Mouse (Mus musculus) thymus, postnatal 0 days (tissue): ENCODE results near the gene Syt6. TPM values are rescaled to one million over a fixed set of nuclear protein-coding genes. Genes with fewer than 3 reads are reported as not detected.
"Not testable (repeated sequence)": the region's sequence is repeated elsewhere in the genome, so short reads cannot be mapped to it uniquely, and the experiment has no call there.

ENCODE experiments used
- DNase-seq: peaks from one replicate; pipeline ENCODE4 v3.0.0-alpha.2; 2015; ENCODE audit warnings: low spot score
- polyA plus RNA-seq: library from polyadenylated mRNA; unstranded; fragments of >200 nt; fragmentation: Nextera tagmentation; extraction: Ambion mirVana; gene quantifications from 2 replicates; pipeline ENCODE4 v1.2.1, GENCODE M21; 2015

Gene Syt6
- polyA plus RNA-seq, 1 experiment from 2014 or later = 0.05 TPM

GRCm38 (mm10) chr3:103601011-103601410, 26.0 kb downstream of the Syt6 start:
- no peak for DNase-seq

GRCm38 (mm10) chr3:103601561-103601960, 26.5 kb downstream of the Syt6 start:
- no peak for DNase-seq

DNA sequence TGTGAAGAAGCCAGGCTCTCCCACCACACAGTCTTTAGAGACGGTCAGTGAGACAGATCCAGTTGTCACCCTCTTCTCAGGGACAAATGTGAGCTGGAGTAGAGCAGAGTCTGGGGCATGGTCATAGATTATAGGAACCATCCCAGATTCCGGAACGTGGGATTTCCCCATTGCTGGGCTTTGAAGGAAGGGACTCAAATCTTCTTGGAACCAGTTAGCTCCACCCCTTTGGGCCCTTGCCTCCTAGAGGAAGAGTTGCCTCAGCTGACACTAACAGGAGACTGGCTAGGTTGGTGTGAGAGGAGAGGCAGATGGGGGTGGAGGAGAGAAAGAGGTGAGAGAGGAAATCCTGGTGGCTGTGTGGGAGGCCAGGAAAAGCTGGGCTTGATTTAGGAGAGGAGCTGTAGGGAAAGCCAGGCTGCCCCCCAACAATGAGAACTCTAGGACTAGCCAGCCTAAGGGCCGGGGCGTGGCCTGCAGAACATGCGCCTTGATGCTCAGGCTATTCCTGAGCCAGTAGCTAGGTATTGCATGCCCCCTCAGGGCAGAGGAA, 31.1 kb downstream of the Syt6 start:
- DNase-seq = no peak

- DNase-seq = peak; percentile 8
These were observed 31.9 kb downstream of the Syt6 start for GRCm38 (mm10) chr3:103606660-103607595.

- DNase-seq = no peak
These were observed 35.2 kb downstream of the Syt6 start for GRCm38 (mm10) chr3:103610231-103610630.

- DNase-seq = no peak
These were observed 37.8 kb downstream of the Syt6 start for GRCm38 (mm10) chr3:103612636-103613355.

- DNase-seq = no peak
These were observed 40.6 kb downstream of the Syt6 start for GRCm38 (mm10) chr3:103615621-103616020.

DNA sequence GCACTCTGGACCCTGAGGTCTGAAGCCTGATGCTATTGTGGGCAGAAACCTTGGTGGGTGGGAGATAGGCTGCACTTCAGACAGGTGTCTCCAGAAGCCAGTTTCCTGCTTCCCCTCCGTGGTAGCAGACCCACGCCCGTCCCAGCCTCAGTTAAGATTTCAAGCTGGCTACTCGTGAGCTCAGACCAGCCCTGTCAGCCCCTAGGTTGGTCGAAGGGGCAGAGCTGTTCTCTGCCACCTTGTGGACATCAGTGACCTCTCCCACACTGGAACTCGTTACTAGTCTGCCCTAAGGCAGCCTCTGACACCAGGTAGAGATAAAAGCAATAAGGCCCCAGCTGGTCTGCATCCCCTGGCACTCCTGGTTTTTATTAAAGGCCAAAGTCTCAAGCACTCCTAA, 42.0 kb downstream of the Syt6 start:
- no peak for DNase-seq

- no peak for DNase-seq
These were observed 45.1 kb downstream of the Syt6 start for GRCm38 (mm10) chr3:103620101-103620500.

- DNase-seq = no peak
These were observed 49.0 kb downstream of the Syt6 start for GRCm38 (mm10) chr3:103623893-103624470.

GRCm38 (mm10) chr3:103624591-103625051, 49.6 kb downstream of the Syt6 start:
- no peak for DNase-seq

GRCm38 (mm10) chr3:103625169-103625568, 50.1 kb downstream of the Syt6 start:
- DNase-seq = no peak

DNA sequence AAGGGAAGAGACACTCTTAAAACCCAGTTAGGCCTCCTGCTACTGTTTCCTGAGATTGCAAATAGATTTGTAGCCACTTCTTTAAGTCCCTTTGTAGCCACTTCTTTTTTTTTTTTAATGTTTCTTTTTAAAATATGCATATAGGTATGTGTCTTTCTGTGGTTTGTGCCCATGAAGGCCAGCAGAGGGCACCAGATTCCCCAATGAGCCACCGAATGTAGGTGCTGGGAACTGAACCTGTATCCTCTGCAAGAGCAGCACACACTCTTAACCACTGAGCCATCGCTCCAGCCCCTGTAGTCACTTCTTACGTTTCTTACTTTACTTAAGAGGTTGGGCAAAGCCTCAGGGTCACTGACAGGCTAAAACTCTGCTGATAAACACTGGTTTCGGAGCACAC, 51.5 kb downstream of the Syt6 start:
- DNase-seq = no peak

- no peak for DNase-seq
These were observed 52.6 kb downstream of the Syt6 start for GRCm38 (mm10) chr3:103627661-103628060.

- no peak for DNase-seq
These were observed 58.1 kb downstream of the Syt6 start for GRCm38 (mm10) chr3:103633124-103633523.

- no peak for DNase-seq
These were observed 58.8 kb downstream of the Syt6 start for GRCm38 (mm10) chr3:103633831-103634230.

DNA sequence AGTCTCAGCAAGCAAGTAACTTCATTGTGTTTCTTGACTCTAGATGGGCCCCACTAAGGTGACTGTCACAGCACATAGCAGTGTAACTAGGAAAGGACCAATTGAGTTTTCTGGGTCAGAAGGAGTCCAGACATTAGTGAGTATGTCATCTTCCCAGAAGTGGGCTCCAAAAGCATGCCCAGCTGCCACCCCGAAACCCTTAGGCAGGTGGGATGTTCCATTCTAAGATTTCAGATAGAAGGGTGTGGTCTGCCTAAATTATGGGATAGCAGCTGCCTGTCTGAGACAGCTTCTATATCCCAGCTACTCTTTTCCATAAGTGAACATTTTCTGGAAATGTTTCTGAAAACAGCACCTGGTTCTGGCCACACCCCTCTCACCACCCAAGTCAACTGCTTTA, 59.2 kb downstream of the Syt6 start:
- no peak for DNase-seq

DNA sequence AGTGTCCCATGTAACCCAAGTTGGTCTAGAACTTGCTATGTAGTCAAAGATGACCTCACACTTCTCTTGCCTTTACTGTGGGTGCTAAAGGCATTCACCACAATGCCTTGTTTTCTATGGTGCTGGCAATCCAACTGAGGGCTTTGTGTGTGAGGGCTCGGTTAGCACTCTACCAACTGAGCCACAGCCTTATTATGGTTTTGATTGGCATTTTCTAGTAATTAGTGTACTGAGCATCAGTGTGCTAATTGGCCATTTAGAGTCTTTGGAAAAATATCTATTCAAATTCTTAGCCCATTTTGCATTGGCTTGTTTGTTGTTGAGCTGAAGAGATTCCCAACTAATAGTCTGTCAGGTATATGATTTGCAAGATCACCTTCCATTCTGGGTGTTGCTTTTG, 62.6 kb downstream of the Syt6 start:
- no peak for DNase-seq

GRCm38 (mm10) chr3:103640226-103640803, 65.3 kb downstream of the Syt6 start:
- no peak for DNase-seq

DNA sequence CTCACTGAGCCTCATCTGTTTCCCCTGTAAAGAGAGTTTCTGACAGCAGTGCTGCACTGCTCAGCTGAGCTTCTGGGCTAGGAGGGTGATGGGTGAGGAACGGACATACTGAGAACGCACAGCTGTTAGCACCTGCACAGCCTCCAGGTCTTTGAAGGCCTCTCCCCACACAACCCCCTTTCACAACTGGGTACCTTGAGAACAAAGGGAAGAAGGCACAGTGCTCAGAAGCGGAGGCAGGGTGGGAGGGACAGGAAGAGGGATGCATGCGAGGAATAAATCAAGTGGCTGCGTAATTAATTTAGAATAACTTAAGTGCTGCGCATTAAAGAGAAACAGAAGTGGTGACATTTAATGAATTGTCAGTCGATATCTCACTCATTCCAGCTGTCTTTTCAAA, 66.3 kb downstream of the Syt6 start:
- peak; percentile 90 for DNase-seq

GRCm38 (mm10) chr3:103645968-103646367, 70.9 kb downstream of the Syt6 start, which contains the start of gene Atg4a-ps:
Gene Atg4a-ps (minus strand): TSS chr3:103646068.
- not testable (repeated sequence) for DNase-seq
